Comparison of ENCODE assay signal across 9 mouse cellular contexts in the genomic region with DNA sequence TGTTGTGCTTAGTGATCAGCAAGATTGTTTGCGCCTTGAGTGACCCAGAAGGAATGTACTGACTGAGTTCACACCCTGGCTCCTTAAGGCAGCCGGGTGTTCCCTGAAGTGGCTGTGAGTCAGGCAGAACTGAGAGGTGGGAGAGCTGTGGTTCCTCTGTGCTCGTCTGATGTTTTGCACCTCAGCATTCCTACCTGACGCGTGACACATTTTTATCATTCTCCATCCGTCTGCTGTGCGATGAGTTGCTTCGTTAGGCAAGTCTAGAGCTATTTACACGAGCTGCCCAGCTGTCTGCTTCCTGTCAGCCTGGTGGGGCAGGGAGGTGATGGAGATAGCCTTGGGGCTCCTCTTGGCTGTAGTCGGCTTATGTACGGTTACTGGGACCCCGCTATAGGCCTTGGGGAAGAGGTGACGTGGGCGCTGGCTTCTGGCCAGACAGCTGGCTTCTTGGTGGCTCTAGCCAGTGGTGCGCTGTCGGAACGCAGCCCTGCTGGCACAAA. TPM values are rescaled to one million over a fixed set of nuclear protein-coding genes. Genes with fewer than 3 reads are reported as not detected.
DNase-seq lines count a peak whose midpoint lies in the region; ATAC-seq lines count a peak whose summit lies in the region.
"Had no signal": no experiment of that assay in that cellular context is flagged by ENCODE, and none has a peak within 500 bp of the region (broad histone marks: within the 10 kb centered on the region; RNA-seq: fewer than 3 reads in every experiment).

No protein-coding gene starts in this region.

- no peaks in the 10 kb centered on the region for H3K27me3 ChIP-seq in hindbrain, embryonic 16.5 days (replicated peaks; ENCODE audit: control insufficient read depth, insufficient read depth, low read length)

- H3K9ac ChIP-seq in hindbrain, embryonic 16.5 days (ENCODE audit: low read depth, low read length): peak overlapping the region; percentile 39

- H3K9me3 ChIP-seq in hindbrain, embryonic 16.5 days (ENCODE audit: control insufficient read depth, low read length): no peaks in the 10 kb centered on the region

- peaks cover 26% of the 10 kb centered on the region for H3K4me1 ChIP-seq in hindbrain, embryonic 16.5 days (ENCODE audit: control insufficient read depth, insufficient read depth, low read depth, low read length)

- H3K27ac ChIP-seq in hindbrain, embryonic 16.5 days (ENCODE audit: low read depth, low read length): peak overlapping the region; percentile 50

- H3K36me3 ChIP-seq in hindbrain, embryonic 16.5 days (ENCODE audit: control insufficient read depth, insufficient read depth, low read length): no peaks in the 10 kb centered on the region

- ATAC-seq in hindbrain, embryonic 16.5 days: peak; percentile 62

- no peak overlapping the region for H3K4me3 ChIP-seq in hindbrain, embryonic 16.5 days (ENCODE audit: low read length)

- DNase-seq in cerebellum, adult 9-11 months: peak; percentile 52
- no peak for DNase-seq in cerebellum, adult 8-10 months
- peak; percentile 81 for DNase-seq in adrenal gland, adult 2 months
- peak; percentile 73 for DNase-seq in gastrocnemius, adult 18-20 months (ENCODE audit: low spot score)
- DNase-seq in lung, postnatal 10 days: peak; percentile 83
- DNase-seq in testis, postnatal 10 days (ENCODE audit: low spot score): peak; percentile 72
- no peak for DNase-seq in thymus, postnatal 10 days (ENCODE audit: low spot score in 2 of 2)

- 45% methylated on average over 17 of the region's 17 CpGs for WGBS in hindbrain, embryonic 16.5 days

- peak overlapping the region; percentile 25 for H3K4me2 ChIP-seq in hindbrain, embryonic 16.5 days (ENCODE audit: low read length)

RNA-seq across cellular contexts. Expression of a gene that starts 17.1 kb away (rescaled TPM):
- 10 to 100 TPM; 38.0 to 44.3 TPM for total RNA-seq in adrenal gland, adult 2 months (2021)
- 37.9 and 49.6 TPM in 2 replicates for polyA plus RNA-seq in adrenal gland, adult 2 months (2012; rRNA removed)
- 10 to 100 TPM; 28.5 to 36.3 TPM for total RNA-seq in gastrocnemius, adult 18-20 months (2021)
- polyA plus RNA-seq in hindbrain, embryonic 16.5 days (2015; fragmentation: Nextera tagmentation; extraction: Ambion mirVana): 70.8 and 86.8 TPM in 2 replicates
- total RNA-seq: CH12.LX had no signal

RNA-seq across cellular contexts. Expression of a gene that starts 30.1 kb away (rescaled TPM):
- total RNA-seq in adrenal gland, adult 2 months (2021): not detected
- polyA plus RNA-seq in adrenal gland, adult 2 months (2012; rRNA removed): 0.52 TPM in 1 of 2 replicates, not detected in the other
- not detected for total RNA-seq in gastrocnemius, adult 18-20 months (2021)
- 1.1 and 1.4 TPM in 2 replicates for polyA plus RNA-seq in hindbrain, embryonic 16.5 days (2015; fragmentation: Nextera tagmentation; extraction: Ambion mirVana)
- total RNA-seq: CH12.LX had no signal

RNA-seq across cellular contexts. Expression of a gene that starts 42.9 kb away (rescaled TPM):
- total RNA-seq in adrenal gland, adult 2 months (2021): 10 to 100 TPM; 60.1 to 73.3 TPM
- polyA plus RNA-seq in adrenal gland, adult 2 months (2012; rRNA removed): 124 and 142 TPM in 2 replicates
- 10 to 100 TPM; 56.2 to 60.8 TPM for total RNA-seq in gastrocnemius, adult 18-20 months (2021)
- polyA plus RNA-seq in hindbrain, embryonic 16.5 days (2015; fragmentation: Nextera tagmentation; extraction: Ambion mirVana): 8.9 and 9.2 TPM in 2 replicates

RNA-seq across cellular contexts. Expression of a gene that starts 55.5 kb away (rescaled TPM):
- total RNA-seq in adrenal gland, adult 2 months (2021): 1 to 10 TPM; 3.0 to 3.3 TPM
- 3.3 and 3.7 TPM in 2 replicates for polyA plus RNA-seq in adrenal gland, adult 2 months (2012; rRNA removed)
- total RNA-seq in gastrocnemius, adult 18-20 months (2021): under 1 TPM in 1 of 2 experiments, not detected in 1; 0.21 TPM
- polyA plus RNA-seq in hindbrain, embryonic 16.5 days (2015; fragmentation: Nextera tagmentation; extraction: Ambion mirVana): 5.1 and 5.3 TPM in 2 replicates

Comparison
In these comparisons a context has a peak if more than half of its experiments do, and no peak if none do; other contexts are left out.
1. DNase-seq: peak in cerebellum, adult 9-11 months (single experiment), adrenal gland, adult 2 months (single experiment), gastrocnemius, adult 18-20 months (single experiment), lung, postnatal 10 days (single experiment) and testis, postnatal 10 days (single experiment); none in cerebellum, adult 8-10 months (single experiment) and thymus, postnatal 10 days (0 of 2).